Mouse (Mus musculus) forebrain, embryonic 15.5 days (tissue): ENCODE data around the gene Ankrd55. TPM values are rescaled to one million over a fixed set of nuclear protein-coding genes. Genes with fewer than 3 reads are reported as not detected.

ENCODE experiments used
- ATAC-seq: fragments of 200-750 bp; cut with Nextera tagmentation; replicated peaks from 2 replicates; pipeline ENCODE4 v1.8.0; 2017; ENCODE audit warnings: mild to moderate bottlenecking, moderate TSS enrichment, moderate library complexity
- H3K27ac ChIP-seq: fragments of 300-500 bp; sonication (generic); replicated peaks from 2 replicates; pipeline ENCODE4 v1.5.1; 2015; ENCODE audit warnings: mild to moderate bottlenecking, inconsistent platforms
- H3K27me3 ChIP-seq: fragments of 300-500 bp; sonication (generic); 2 replicates; pipeline ENCODE4 v1.6.1; 2015; ENCODE audit warnings: inconsistent platforms
- H3K36me3 ChIP-seq: fragments of 300-500 bp; sonication (generic); 2 replicates; pipeline ENCODE4 v1.6.1; 2015; ENCODE audit warnings: mild to moderate bottlenecking, inconsistent platforms
- H3K4me1 ChIP-seq: fragments of 300-500 bp; sonication (generic); 2 replicates; pipeline ENCODE4 v1.6.1; 2015; ENCODE audit warnings: inconsistent platforms
- H3K4me2 ChIP-seq: fragments of 300-500 bp; sonication (generic); replicated peaks from 2 replicates; pipeline ENCODE4 v1.6.1; 2015; ENCODE audit warnings: mild to moderate bottlenecking, inconsistent platforms
- H3K4me3 ChIP-seq: fragments of 300-500 bp; sonication (generic); 2 replicates; pipeline ENCODE4 v1.5.1; 2015; ENCODE audit warnings: mild to moderate bottlenecking, inconsistent platforms
- H3K9ac ChIP-seq: fragments of 300-500 bp; sonication (generic); replicated peaks from 2 replicates; pipeline ENCODE4 v1.6.1; 2015; ENCODE audit warnings: mild to moderate bottlenecking, inconsistent platforms
- H3K9me3 ChIP-seq: fragments of 300-500 bp; sonication (generic); 2 replicates; pipeline ENCODE4 v1.6.1; 2016; ENCODE audit warnings: inconsistent platforms
- WGBS: fragments of 180-500 bp; shearing (Covaris S2); methylation state at CpG from one replicate; pipeline ENCODE4 v1.1.7; 2015; ENCODE audit warnings: mixed read lengths; 5-methylcytosine and 5-hydroxymethylcytosine counted together
- polyA plus RNA-seq: library from polyadenylated mRNA; unstranded; fragments of >200 nt; fragmentation: Nextera tagmentation; extraction: Ambion mirVana; gene quantifications from 2 replicates; pipeline ENCODE4 v1.2.1, GENCODE M21; 2015

Ankrd55 gene
- polyA plus RNA-seq, 1 experiment from 2014 or later: 2.6 TPM

DNA sequence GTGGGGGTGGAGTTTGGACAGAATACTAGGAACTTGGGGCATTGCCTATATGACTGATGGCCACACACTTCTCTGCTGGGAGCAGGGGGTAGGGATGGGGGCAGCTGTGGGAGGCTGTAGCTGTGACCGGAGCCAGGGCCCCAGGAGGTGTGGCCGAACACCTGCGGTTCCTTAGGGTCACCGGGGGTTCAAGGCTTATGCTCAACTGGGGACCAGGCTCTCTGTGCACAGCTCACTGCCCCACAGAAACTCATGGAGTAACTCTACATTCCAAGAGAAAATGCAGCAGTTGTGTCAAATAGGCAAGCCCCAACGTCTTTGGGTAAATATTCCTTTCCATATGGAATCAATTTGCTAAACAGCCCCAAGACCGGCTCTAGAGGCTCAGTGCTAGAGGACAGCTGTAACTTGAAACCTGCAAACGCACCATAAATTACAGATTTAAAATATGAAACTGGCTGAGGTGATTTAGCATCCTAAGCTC lies 58.5 kb downstream of the Ankrd55 start:
- Histone ChIP-seq H3K27ac (no peak overlapping the region), H3K9me3 (no peaks in the 10 kb centered on the region), H3K4me3 (no peak overlapping the region), H3K36me3 (no peaks in the 10 kb centered on the region), H3K9ac (no peak overlapping the region), H3K4me2 (no peak overlapping the region), H3K4me1 (no peaks in the 10 kb centered on the region), H3K27me3 (no peaks in the 10 kb centered on the region)
- 70% methylated on average over 7 of the region's 7 CpGs for WGBS
- no peak for ATAC-seq

DNA sequence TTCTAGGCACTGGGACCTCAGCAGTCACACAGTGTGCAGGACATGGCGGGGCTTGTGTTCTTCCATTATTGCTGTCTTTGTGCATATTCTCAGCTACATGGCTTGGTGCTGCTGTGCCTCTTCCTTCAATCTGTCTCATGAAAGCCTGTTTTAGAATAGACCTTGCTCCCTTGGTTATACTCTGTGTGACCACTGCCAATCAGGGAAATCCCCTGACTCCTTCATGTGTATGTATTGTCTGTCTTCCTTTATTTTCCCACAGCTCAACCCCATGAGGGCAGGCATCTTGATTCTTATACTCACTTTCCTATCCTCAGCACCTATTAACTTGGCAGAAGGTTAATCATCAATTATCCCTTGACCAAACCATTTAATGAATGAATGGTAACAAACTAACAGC lies 60.0 kb downstream of the Ankrd55 start:
- H3K9me3 ChIP-seq: no peaks in the 10 kb centered on the region
- no peaks in the 10 kb centered on the region for H3K27me3 ChIP-seq
- ATAC-seq: no peak
- no peaks in the 10 kb centered on the region for H3K36me3 ChIP-seq
- H3K4me3 ChIP-seq: no peak overlapping the region
- no peaks in the 10 kb centered on the region for H3K4me1 ChIP-seq
- H3K9ac ChIP-seq: no peak overlapping the region
- WGBS: 86% methylated on average over 1 of the region's 1 CpGs
- H3K4me2 ChIP-seq: no peak overlapping the region
- no peak overlapping the region for H3K27ac ChIP-seq

DNA sequence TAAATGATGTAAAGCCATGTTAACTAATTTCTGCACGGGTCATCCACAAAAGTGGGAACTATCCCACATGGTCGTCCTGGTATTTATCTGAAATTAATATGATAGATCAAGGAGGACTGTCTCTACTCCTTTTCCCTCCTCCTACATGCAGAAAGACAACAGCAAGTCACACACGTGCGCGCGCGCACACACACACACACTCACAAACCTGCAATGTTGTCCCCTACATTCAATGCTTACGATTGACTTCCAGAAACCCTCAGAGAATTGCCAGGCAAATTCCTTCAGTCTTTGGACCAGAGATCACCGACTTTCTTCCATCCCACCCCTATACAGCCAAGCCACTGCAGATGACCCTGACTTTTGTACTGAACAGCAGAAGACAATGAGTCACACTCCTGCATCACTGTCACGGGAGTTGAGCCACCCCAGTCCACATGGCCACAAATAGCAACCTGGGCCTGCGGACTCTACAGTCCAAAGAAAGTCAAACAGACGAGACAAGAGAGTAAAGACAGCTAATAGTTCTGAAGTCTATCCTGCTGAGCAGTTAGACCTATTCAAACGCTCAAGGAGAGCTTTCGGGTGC lies 60.7 kb downstream of the Ankrd55 start:
- Histone ChIP-seq H3K4me2 (no peak overlapping the region), H3K27me3 (no peaks in the 10 kb centered on the region), H3K4me3 (no peak overlapping the region), H3K9me3 (no peaks in the 10 kb centered on the region), H3K4me1 (peaks cover 6% of the 10 kb centered on the region), H3K9ac (no peak overlapping the region), H3K36me3 (no peaks in the 10 kb centered on the region), H3K27ac (no peak overlapping the region)
- ATAC-seq: no peak
- WGBS: 95% methylated on average over 14 of the region's 14 CpGs

DNA sequence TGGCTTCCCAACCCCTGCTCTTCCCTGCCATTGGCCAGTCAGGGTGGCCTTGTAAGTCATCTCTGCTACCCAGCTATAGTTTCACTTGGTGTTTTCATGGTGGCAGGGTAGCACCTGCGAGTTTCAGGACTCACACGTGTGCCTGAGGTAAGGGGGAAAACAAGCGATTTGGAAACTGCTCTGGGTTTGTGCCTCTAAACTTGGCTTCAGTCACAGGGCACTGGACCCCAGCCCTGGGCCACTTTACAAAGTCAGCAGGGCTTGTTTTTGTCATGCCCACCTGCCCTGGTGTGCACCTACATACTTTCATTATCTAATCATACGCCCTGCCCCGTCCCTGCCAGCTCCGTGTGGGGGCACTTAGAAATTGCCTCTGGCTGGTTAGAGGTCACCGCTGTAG lies 61.2 kb downstream of the Ankrd55 start:
- no peak overlapping the region for H3K27ac ChIP-seq
- H3K9me3 ChIP-seq: no peaks in the 10 kb centered on the region
- no peaks in the 10 kb centered on the region for H3K27me3 ChIP-seq
- no peak overlapping the region for H3K4me2 ChIP-seq
- 96% methylated on average over 7 of the region's 7 CpGs for whole genome bisulfite sequencing
- H3K9ac ChIP-seq: no peak overlapping the region
- H3K4me1 ChIP-seq: peaks cover 9% of the 10 kb centered on the region
- no peaks in the 10 kb centered on the region for H3K36me3 ChIP-seq
- no peak for ATAC-seq
- no peak overlapping the region for H3K4me3 ChIP-seq

DNA sequence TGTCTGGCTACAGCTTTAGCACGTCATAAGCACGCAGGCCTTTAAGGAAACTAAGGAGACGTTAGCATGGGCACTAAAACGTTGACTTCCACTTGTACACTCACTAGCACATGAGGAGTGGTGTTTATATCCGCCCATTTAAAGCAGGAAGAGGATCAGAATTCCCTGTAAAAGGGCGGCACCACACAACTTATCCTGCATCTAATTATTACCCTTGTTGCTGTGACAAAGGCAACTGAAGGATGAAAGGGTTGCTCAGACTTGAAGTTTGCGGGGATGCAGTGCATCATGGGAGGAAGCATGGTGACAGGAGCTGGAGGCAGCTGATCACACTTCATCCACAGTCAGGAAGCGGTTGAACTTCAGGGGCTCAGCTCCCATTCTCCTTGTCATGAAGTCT lies 63.7 kb downstream of the Ankrd55 start:
- no peak for ATAC-seq
- 70% methylated on average over 8 of the region's 8 CpGs for WGBS

DNA sequence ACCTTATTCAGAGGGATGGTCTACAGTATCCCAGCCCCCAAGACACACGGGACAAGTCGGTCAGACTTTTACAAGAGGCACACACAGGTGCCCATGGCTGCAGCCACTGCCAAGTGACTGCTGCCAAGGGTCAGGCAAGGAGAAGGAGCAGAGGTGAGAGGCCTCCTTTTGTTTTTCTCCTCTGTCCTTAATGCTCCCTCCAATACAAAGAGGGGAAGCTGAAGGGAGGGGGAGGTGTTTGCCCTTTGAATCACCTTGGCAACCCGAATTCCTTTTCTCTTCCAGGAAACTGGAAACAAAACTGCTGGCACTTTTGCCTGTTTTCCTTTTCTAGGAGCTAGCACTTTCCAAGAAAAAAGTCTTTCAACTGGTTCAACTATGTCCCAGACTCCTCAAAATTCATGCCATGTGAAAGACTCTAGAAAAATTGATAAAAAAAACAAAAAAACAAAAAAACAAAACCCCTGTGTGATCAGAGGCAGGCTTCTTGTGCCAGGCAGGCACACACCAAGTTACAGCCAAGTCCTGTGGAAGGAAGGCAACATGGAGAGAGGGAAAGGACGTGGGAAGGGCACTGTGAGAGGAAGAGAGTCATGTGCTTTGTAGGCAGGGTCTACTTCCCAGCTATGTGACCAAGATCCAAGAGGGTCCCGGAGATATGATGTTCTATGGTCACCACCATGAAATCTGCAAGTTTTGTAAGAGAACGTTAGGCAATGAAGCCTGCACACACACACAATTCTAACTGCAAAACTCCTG lies 66.0 kb downstream of the Ankrd55 start:
- Histone ChIP-seq H3K4me2 (no peak overlapping the region), H3K27me3 (no peaks in the 10 kb centered on the region), H3K4me1 (peaks cover 9% of the 10 kb centered on the region), H3K36me3 (no peaks in the 10 kb centered on the region), H3K27ac (no peak overlapping the region), H3K9me3 (no peaks in the 10 kb centered on the region), H3K9ac (no peak overlapping the region; the same call in 1 of the 2 replicates), H3K4me3 (no peak overlapping the region)
- 24% methylated on average over 6 of the region's 6 CpGs for WGBS
- ATAC-seq: no peak

More for the DNA sequence above, 63.7 kb downstream of the Ankrd55 start:
- H3K4me2 ChIP-seq: no peak overlapping the region
- no peaks in the 10 kb centered on the region for H3K27me3 ChIP-seq
- no peaks in the 10 kb centered on the region for H3K9me3 ChIP-seq
- H3K4me3 ChIP-seq: no peak overlapping the region
- peaks cover 9% of the 10 kb centered on the region for H3K4me1 ChIP-seq
- no peak overlapping the region for H3K27ac ChIP-seq
- no peak overlapping the region for H3K9ac ChIP-seq
- no peaks in the 10 kb centered on the region for H3K36me3 ChIP-seq

DNA sequence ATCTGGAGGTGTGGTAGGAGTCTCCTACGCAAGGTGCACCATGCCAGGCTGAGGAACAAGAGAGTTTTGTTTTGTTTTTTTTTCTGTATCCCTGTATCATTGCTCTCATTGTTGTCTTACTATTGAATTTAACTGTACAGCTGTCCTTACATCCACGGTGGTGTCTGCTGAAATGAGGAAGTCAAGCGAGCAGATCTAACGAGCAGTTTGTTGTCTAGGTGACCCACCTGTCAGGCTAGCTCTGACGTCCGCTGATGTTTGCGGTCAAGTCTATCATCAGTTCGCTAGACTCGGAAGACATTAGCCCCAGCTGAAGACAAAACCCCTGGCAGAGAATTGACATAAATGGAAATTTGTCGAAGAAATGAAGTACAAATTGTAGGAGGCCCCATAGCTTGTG lies 66.7 kb downstream of the Ankrd55 start:
- Histone ChIP-seq H3K27me3 (no peaks in the 10 kb centered on the region), H3K27ac (no peak overlapping the region), H3K9ac (no peak overlapping the region), H3K36me3 (no peaks in the 10 kb centered on the region), H3K4me2 (no peak overlapping the region), H3K4me1 (peaks cover 9% of the 10 kb centered on the region), H3K4me3 (no peak overlapping the region), H3K9me3 (no peaks in the 10 kb centered on the region)
- ATAC-seq: no peak
- 55% methylated on average over 10 of the region's 10 CpGs for WGBS

DNA sequence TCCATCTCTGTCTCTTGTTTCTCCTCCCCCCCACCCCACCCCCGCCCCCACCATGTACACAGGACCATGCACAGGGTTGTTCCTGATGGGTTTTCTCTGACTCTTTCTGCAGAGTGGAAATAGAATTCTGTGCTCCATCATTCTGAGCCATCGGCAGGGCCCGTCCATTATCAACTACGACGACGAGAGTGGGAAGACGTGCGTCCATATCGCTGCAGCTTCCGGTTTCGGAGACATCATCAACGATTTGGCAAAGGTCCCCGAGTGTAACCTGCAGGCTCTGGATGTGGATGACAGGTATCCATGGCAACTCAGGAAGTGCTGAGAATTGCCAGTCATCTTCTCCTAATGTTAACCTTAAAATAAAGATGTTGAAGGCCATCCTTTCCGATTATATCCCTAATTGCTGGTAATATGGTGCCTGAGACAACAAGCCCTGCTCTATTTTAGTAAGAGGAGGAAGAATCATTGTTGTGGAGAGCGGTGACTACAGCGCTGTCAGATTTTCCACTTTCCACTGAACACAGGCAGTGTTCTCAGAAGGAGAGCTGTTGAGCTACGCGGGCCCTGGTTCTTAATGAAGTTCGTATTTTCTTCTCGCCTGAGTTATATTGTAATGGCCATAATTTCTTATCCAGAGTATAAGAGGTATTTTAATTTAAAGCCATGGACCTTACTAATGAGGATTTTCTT lies 67.7 kb downstream of the Ankrd55 start:
- Histone ChIP-seq H3K27me3 (no peaks in the 10 kb centered on the region), H3K36me3 (no peaks in the 10 kb centered on the region), H3K9me3 (no peaks in the 10 kb centered on the region), H3K9ac (no peak overlapping the region), H3K4me2 (no peak overlapping the region), H3K27ac (no peak overlapping the region), H3K4me3 (no peak overlapping the region), H3K4me1 (peaks cover 9% of the 10 kb centered on the region)
- WGBS: 77% methylated on average over 20 of the region's 20 CpGs
- ATAC-seq: no peak

DNA sequence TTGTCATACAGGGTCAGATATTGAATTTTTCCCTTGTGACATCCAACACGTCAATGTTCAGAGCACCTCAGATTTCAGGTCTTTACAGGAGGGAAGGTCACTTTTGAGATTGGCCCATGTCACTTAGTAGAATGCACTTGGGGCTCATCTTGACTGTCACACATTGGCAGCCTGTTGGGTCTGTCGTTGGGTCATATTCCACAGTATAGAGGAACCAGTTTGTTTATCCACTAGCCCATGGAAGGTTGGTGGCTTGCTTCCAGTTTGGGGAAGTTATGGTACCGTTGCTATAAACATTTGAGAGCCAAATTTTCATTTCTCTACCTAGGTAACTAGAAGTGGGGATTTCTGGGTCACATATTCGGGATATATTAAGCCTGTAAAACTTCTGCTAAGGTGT lies 73.3 kb downstream of the Ankrd55 start:
- H3K36me3 ChIP-seq: no peaks in the 10 kb centered on the region
- H3K4me1 ChIP-seq: no peaks in the 10 kb centered on the region
- H3K4me3 ChIP-seq: no peak overlapping the region
- no peak overlapping the region for H3K9ac ChIP-seq
- no peak for ATAC-seq
- H3K27ac ChIP-seq: no peak overlapping the region
- H3K4me2 ChIP-seq: no peak overlapping the region
- WGBS: 92% methylated on average over 4 of the region's 4 CpGs
- no peaks in the 10 kb centered on the region for H3K27me3 ChIP-seq
- H3K9me3 ChIP-seq: no peaks in the 10 kb centered on the region

DNA sequence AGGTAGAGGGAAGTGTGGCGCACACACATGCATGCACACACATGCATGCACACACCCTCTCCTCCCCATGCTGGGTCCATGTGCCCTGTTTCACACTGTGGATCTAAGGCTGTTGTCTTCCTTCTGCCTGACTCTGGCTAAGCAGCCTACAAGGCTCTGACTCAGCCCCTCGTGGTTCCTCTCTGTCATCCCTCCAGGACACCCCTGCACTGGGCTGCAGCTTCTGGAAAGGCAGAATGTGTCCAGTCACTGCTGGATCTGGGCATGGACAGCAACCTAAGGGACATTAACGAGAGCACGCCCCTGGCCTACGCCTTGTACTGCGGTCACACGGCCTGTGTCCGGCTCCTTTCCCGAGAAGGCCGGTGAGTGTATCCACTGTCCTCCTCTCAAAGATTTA lies 75.0 kb downstream of the Ankrd55 start:
- Histone ChIP-seq H3K9ac (no peak overlapping the region), H3K27me3 (no peaks in the 10 kb centered on the region), H3K4me3 (no peak overlapping the region), H3K4me1 (no peaks in the 10 kb centered on the region), H3K9me3 (no peaks in the 10 kb centered on the region), H3K36me3 (no peaks in the 10 kb centered on the region), H3K4me2 (no peak overlapping the region), H3K27ac (no peak overlapping the region)
- no peak for ATAC-seq
- WGBS: 90% methylated on average over 10 of the region's 10 CpGs

DNA sequence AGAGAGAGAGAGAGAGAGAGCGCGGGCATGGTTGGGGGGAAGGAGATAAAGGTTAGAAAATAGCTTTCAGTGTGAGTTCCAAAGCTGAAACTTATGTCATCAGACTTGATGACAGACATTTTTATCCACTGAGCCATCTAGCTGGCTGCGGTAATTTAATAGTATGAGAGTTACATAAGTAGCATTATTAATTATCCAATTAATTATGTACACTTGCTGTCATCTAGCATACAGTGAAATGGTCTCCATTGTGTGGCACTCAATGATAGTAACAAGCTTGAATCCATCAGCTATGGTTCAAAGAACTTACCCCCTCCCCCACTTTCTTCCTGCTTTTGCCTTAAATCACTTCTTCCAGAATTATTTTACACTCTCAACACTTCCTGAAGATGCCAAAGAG lies 75.5 kb downstream of the Ankrd55 start:
- Histone ChIP-seq H3K27me3 (no peaks in the 10 kb centered on the region), H3K4me1 (no peaks in the 10 kb centered on the region), H3K4me3 (no peak overlapping the region), H3K9me3 (no peaks in the 10 kb centered on the region), H3K36me3 (no peaks in the 10 kb centered on the region), H3K9ac (no peak overlapping the region), H3K4me2 (no peak overlapping the region), H3K27ac (no peak overlapping the region)
- ATAC-seq: no peak
- WGBS: 83% methylated on average over 3 of the region's 3 CpGs

DNA sequence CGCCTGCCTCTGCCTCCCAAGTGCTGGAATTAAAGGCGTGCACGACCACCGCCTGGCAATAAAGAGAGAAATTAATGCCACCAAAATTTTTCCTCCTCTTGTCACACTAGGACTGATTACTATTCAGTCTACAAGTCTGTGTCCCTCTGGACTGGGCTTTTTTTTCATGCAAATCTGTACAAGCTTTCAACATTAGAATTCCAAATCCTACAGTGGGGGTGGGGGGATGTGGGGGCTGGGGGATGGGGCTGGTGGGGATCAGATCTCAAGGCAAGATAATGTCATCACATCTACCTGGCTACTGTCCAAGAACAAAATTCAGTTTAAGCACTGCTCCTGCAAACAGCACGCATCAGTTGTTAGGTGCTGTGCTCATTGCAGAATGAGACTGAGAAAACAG lies 76.4 kb downstream of the Ankrd55 start:
- WGBS: 66% methylated on average over 5 of the region's 5 CpGs
- Histone ChIP-seq H3K27me3 (no peaks in the 10 kb centered on the region), H3K27ac (no peak overlapping the region), H3K9ac (no peak overlapping the region), H3K36me3 (no peaks in the 10 kb centered on the region), H3K4me3 (no peak overlapping the region), H3K4me2 (no peak overlapping the region), H3K4me1 (no peaks in the 10 kb centered on the region), H3K9me3 (no peaks in the 10 kb centered on the region)
- no peak for ATAC-seq
